Mouse (Mus musculus) adrenal gland, adult 18-20 months (tissue): Measurements from ENCODE around the gene Ncoa7. TPM values are rescaled to one million over a fixed set of nuclear protein-coding genes. Genes with fewer than 3 reads are reported as not detected.
"Not testable (repeated sequence)": the region's sequence is repeated elsewhere in the genome, so short reads cannot be mapped to it uniquely, and the experiment has no call there.

Experiments
- DNase-seq, 2 experiments: peaks; one replicate each; pipeline ENCODE4 v3.0.0; 2021 to 2022; ENCODE audit warnings: low spot score in 2 of 2
- total RNA-seq, 2 experiments: library from RNA; stranded (reverse); gene quantifications; 1 replicate in 1 of 2; 2 replicates in 1 of 2; pipeline ENCODE4 v1.2.3; 2021

Ncoa7 gene
- total RNA-seq, 2 experiments from 2014 or later: 29.2 to 30.2 TPM

GRCm38 (mm10) chr10:30789521-30789920 lies 13.6 kb downstream of the Ncoa7 start:
- DNase-seq: no peak

DNA sequence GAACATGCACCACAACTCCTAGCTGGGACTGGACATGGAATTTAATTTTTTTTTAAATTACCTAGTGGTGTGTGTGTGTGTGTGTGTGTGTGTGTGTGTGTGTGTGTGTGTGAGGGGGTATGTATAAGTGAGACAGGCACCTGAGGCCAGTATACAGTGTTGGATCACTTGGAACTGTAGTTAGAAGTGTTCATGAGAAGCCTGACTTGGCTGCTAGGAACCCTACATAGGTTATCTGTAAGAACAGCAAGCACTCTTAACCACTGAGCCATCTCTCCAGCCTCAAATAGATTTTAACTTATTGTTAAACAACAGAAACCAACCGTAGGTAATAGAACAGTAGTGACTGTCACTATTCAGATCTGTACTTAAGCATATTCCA lies 14.8 kb downstream of the Ncoa7 start:
- DNase-seq: no peak

DNA sequence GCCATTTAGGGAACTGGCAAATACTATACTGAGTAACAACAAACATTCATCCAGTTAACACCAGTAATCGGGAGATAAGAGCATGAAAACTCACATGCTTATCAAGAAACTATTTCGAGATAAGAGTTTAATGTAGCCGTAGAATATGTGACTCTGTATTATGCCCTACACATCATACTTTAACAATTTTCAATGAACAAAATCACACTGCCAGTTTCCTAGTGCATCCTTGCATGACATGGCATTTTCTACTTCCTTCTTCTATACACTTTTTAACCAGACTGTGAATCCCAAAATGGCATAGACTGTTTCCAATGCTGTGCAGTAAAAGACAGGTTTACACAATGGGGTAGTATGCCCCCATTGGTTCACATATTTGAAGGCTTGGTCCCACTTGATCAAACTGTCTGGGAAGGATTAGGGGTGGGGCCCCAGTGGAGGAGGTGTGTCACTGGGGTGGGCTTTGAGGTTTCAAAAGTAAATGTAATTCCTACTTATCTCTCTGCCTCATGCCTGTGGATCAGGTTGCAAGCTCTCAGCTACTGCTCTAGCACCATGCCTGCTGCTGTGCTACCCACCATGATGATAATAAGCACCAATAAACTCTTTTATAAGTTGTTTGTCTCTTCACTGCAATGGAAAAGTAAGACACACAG lies 15.3 kb downstream of the Ncoa7 start:
- no peak for DNase-seq

DNA sequence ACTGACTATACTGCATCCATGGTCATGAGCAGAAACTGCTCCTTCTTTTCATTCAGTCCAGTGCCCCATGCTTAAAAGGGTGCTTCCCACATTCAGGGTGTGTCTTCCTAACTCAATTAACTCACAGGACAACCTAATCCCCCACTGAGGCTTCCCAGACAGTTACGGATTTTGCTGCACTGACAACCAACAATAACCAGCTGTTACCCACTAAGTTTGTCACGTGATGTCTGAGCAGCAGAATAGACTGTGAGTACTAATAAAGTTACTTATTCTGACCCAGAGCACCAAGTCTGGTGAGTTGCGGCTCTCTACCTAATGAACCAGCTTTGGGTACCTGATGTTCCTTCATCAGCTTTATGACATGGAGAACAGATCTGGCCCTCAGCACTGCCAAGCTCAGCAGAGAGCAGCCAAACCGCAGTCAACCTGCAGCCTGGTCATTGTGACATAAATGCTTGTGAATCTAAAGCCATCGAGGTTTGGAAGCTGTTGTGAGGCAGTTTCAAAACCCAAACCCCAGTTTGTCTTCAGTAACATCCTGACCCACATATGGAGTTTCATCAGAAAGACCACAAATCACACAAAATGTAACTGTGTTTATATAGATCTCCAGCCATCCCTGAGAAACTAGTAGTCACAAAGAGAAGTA lies 16.9 kb downstream of the Ncoa7 start:
- no peak for DNase-seq

- DNase-seq: not testable (repeated sequence)
Measured at GRCm38 (mm10) chr10:30780921-30781320, 22.2 kb downstream of the Ncoa7 start.

- peak in 1 of 2 experiments; percentile 24 for DNase-seq
Measured at GRCm38 (mm10) chr10:30778240-30778639, 24.9 kb downstream of the Ncoa7 start.

- DNase-seq: no peak
Measured at GRCm38 (mm10) chr10:30775987-30776386, 27.1 kb downstream of the Ncoa7 start.

DNA sequence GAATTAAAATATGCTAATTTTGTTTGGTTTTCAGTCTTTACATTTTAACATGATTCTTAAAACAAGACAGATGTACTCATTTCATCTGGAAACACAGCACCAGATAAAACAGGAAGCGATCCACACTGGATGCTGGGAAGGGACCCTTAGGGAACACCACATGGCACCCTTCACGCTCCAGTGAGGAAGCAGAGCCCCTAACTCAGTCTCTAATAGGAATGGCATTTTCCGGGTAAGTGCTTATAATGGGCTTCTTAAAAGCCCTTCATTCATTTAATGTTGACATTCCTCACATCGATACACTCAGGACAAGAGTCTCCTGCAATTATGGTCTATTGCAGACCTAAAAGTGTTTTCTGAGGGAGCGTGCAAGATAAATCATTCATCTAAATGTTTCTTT lies 27.6 kb downstream of the Ncoa7 start:
- DNase-seq: no peak

- no peak for DNase-seq
Measured at GRCm38 (mm10) chr10:30774396-30774795, 28.7 kb downstream of the Ncoa7 start.

- DNase-seq: no peak
Measured at GRCm38 (mm10) chr10:30773181-30773580, 29.9 kb downstream of the Ncoa7 start.

- no peak for DNase-seq
Measured at GRCm38 (mm10) chr10:30771417-30772158, 31.5 kb downstream of the Ncoa7 start.

- no peak for DNase-seq
Measured at GRCm38 (mm10) chr10:30768820-30769219, 34.3 kb downstream of the Ncoa7 start.

- no peak for DNase-seq
Measured at GRCm38 (mm10) chr10:30768250-30768649, 34.9 kb downstream of the Ncoa7 start.

- no peak for DNase-seq
Measured at GRCm38 (mm10) chr10:30763179-30763770, 39.9 kb downstream of the Ncoa7 start.

DNA sequence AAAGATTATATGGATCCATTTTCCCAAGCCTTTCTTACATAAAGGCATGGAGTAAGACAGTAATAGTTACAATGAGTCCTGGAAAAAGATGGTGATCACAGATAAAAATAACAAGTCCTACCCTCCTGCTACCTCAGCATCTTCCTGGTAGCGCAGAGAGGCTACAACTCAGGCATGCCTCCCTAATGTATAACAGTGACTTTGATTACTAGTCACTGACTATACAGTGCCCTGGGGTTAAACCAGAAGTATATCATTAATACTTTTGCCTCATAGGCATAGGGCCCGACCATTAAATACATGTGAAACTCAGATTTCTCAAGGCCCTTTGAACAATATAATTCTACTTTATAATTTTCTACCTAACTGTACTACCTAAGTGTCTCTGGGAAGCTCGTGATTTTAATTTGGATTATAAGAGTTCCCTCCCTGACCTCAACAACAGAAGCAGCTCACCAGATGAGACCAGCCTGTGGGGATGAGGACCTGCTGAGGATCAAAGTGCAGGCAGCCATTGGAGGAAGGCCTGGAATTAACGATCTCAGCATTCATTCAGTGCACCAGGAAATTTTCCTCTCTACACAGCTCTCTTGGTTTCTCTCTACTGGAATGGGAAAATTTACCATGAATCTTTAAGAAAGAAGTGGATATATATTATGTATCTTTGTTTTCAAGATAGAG lies 40.7 kb downstream of the Ncoa7 start:
- DNase-seq: no peak

GRCm38 (mm10) chr10:30759360-30760147 lies 43.6 kb downstream of the Ncoa7 start:
- DNase-seq: no peak

- DNase-seq: no peak
Measured at GRCm38 (mm10) chr10:30756064-30756463, 47.1 kb downstream of the Ncoa7 start.

- DNase-seq: no peak
Measured at GRCm38 (mm10) chr10:30754825-30755457, 48.2 kb downstream of the Ncoa7 start.

DNA sequence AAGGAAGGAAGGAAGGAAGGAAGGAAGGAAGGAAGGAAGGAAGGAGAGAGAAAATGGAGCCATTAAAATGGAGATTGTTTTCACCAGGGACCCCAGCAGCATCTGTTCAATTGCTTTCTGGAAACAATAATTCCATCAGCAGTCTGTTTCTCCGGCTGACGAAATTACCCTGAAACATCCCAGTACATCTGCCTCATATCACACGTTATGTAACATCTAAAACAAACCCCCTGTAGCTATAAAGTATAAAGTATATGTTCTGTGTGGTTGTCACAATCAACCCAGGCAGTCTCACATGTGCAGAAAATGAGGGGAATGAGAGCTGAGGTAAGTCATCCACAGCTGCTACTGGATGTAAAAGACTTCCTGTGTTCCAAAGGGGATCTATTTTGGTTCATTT lies 49.0 kb downstream of the Ncoa7 start:
- DNase-seq: no peak

GRCm38 (mm10) chr10:30752485-30752884 lies 50.6 kb downstream of the Ncoa7 start:
- DNase-seq: no peak
